Mouse (Mus musculus): Measurements from ENCODE around the gene Arsb. TPM values are rescaled to one million over a fixed set of nuclear protein-coding genes. Genes with fewer than 3 reads are reported as not detected.
A peak's percentile ranks its signal among the peaks of the same experiment; 100 is the strongest.

Arsb gene
- 10 to 100 TPM; 39.7 to 41.9 TPM for total RNA-seq (2021)
- long read RNA-seq, experiment 1, full-length matches to known transcripts: 15 of 26 reads
- long read RNA-seq, experiment 1, partial matches to known transcripts: 4 of 26 reads
- long read RNA-seq, experiment 1, other reads (novel, unspliced or antisense): 7 of 26 reads
- long read RNA-seq, experiment 2, full-length matches to known transcripts: 18 of 38 reads
- long read RNA-seq, experiment 2, partial matches to known transcripts: 5 of 38 reads
- long read RNA-seq, experiment 2, other reads (novel, unspliced or antisense): 15 of 38 reads

- DNase-seq (ENCODE audit: low spot score in 2 of 2): peak; percentile 61 to 79
These were observed at the start of gene Arsb for GRCm38 (mm10) chr13:93771588-93772278. TSS of gene Arsb (plus strand) at chr13:93771630.

DNA sequence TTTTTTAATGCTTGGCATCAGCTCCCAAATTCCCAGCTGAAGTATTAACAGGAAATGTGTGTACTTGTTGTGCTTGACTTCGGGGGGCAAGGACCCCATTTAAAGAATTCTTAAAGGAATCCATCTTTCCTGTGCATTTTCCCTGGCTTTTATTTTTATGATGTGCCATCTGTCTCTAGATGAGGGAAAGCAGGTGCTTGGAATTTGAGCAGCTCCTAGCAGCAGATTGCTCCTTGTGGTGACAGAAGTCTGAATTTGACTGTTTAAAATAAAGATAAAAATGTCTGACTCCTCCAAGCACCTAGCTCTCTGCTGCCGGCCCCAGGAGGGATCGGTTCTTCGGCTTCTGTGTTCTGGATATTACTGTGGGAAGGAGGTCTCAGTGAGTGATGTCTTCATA lies 49.5 kb upstream of the Arsb start:
- no peak for DNase-seq (ENCODE audit: low spot score in 2 of 2)

DNA sequence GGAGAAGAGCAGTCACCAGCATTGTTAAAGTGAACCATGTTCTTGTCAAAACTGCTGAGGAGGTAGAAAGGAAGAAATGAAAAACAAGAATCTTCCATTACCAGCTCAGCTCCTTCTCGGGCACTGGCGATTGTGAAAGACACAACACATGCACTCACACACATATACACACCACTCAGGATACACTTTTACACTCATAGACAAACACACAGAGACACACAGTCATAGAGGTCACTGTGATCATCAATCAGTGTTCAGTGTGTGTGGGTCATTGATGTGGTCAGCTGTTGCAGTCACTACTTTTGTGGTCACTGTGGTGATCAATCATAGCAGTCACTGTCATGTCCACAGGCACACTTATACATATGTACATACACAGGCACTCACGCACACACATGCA lies 48.0 kb upstream of the Arsb start:
- no peak for DNase-seq (ENCODE audit: low spot score in 2 of 2)

DNA sequence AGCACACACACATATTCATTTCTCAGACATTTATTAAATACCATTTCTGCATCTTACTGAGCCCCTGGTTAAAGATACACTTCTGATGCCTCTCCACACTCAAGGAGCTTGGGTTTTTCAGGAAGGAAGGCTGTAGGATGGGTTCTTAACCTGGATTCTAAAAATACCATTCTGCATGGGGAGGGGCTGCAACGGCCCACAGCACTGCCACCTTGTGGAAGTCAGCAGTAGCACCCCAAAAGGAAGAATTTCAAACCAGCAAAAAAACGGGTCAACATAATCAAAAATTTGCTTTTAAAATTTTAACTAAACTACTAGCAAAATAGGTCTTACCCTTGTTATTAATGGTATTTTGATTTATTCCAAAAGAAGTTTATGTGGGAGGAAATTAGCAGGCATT lies 47.2 kb upstream of the Arsb start:
- no peak for DNase-seq (ENCODE audit: low spot score in 2 of 2)

GRCm38 (mm10) chr13:93735131-93735636 lies 36.2 kb upstream of the Arsb start:
- no peak for DNase-seq (ENCODE audit: low spot score in 2 of 2)

- DNase-seq (ENCODE audit: low spot score in 2 of 2): no peak
These were observed 27.3 kb upstream of the Arsb start for GRCm38 (mm10) chr13:93744118-93744517.

DNA sequence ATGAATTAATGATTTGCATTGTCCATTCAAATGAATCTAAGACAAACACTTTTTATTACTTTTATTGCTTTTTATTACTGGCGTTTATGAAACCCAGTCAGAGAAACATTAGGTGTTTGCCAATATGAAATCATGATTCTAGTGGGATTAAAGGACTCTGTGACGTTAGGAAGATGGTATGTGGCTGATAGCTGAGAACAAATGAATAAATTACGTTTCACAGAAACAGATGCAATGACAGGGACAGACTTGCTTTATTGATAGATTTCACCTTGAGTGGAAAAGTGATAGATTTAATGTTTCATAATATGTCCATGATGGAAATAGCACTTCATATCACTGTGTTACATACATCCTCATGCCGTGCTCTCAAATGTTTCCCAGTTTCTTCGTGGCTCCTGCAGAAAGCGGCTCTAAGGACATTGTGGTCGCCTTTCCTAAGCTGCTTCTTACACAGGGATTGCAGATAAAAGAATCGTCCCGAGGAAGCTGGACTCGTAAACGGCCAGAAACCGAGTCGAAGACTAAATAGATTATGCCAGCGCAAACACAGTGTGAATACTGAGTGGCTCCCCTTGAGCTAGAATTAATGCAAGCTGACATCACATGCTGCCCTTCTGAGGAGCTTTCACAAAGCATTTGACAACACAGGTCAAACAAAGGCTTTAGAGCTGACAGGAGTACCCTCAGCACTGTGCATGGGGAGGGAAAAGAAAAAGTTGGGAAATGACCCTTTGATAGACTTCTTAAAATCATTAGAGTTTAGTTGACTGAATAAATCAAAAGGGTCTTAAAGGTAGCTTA lies 18.6 kb upstream of the Arsb start:
- no peak for DNase-seq (ENCODE audit: low spot score in 2 of 2)

GRCm38 (mm10) chr13:93755084-93755483 lies 16.3 kb upstream of the Arsb start:
- no peak for DNase-seq (ENCODE audit: low spot score in 2 of 2)

DNA sequence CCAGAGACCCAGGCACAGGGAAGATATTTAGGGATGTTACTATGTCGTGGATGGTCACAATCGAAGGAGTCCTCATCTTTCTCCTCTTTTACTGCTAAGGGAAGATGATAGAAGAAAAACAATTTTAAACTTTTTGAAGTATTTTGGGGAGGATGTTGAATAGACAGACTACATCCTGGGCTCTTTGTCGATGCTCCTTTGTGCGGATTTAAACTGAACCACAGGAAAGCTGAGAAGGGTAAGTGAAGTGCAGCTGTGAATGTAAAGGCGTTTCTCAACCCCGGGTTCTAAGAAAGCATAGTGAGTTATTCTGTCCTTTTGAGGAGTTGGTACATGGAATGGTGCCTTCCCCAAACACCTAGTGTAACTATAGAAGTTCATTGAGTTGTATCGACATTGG lies 14.8 kb upstream of the Arsb start:
- DNase-seq (ENCODE audit: low spot score in 2 of 2): no peak

DNA sequence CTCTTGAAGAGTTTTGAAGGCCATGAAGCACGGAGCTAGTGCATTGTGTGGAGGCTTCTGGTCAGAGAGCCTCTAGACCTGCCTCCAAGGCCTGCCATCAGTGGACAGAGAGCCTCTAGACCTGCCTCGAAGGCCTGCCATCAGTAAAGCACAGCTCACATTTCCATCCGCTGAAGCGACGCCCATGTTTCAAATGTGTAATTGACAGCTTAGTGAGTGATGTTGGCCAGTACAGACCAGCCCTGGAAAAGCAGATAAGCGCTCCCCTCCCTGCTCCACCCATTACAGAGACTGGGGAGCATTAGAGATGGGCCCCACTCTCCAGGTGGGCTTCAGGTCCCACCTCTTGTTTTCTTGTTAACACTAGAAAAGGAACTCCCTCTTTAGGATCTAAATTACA lies 13.9 kb upstream of the Arsb start:
- no peak for DNase-seq (ENCODE audit: low spot score in 2 of 2)

DNA sequence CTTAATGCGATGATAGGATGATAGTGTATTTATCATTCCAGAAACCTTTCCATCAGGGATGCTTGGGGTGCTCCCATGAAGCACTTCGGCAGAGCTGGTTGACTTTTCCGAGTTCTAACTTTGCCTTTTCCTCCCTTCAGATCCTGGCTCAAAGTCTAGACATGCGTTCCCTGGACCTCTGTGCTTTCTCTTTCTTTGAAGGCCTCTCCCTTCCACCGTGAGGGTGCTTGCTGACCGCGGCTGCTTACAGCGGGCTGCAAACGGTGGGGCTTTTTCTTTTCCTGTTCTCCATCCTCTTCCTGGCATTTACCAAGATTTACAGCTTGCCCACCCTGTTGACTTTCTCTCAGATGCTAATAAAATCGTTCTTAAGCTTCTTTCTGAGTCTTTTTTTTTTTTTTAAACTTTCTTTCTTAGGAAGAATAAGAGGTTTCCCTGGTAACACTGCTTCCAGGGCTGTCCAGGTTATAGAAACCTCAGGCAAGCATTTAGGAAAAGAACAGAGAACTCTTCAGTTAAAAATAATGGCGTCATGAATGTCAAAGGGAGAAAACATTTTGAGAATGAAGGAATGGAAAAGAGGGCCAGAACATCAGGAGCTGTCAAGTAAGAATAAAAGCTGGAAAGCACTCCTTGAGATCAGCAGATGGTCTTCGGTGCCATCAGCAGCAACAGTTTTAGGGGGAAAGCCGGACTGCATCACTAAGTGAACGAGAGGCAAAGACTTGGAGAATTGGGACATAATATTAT lies 13.1 kb upstream of the Arsb start:
- no peak for DNase-seq (ENCODE audit: low spot score in 2 of 2)

DNA sequence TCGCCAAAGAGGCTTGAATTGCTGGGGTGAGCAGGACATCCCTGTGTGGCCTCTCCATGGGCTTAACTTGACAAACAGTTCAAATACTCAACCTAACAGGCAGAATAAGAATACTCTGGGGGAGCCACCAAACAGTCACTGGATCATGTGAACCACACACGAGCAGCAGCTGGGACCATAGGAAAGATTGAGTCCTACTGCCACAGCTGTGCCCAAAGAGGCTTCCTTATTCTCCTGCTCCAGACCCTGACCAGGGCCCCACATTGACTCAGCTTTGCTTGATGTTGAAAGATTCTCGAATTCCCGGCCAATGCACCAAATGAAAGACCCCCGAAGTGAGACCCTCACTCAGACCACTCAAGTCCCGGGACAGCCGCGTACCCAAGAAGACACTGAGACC lies 9.6 kb upstream of the Arsb start:
- no peak for DNase-seq (ENCODE audit: low spot score in 2 of 2)

- DNase-seq (ENCODE audit: low spot score in 2 of 2): no peak
These were observed 8.6 kb upstream of the Arsb start for GRCm38 (mm10) chr13:93762879-93763278.

- no peak for DNase-seq (ENCODE audit: low spot score in 2 of 2)
These were observed 7.0 kb upstream of the Arsb start for GRCm38 (mm10) chr13:93764321-93764973.

- no peak for DNase-seq (ENCODE audit: low spot score in 2 of 2)
These were observed 321 bp upstream of the Arsb start for GRCm38 (mm10) chr13:93771031-93771587.

- DNase-seq (ENCODE audit: low spot score in 2 of 2): no peak
These were observed 828 bp downstream of the Arsb start for GRCm38 (mm10) chr13:93772279-93772636.

- DNase-seq (ENCODE audit: low spot score in 2 of 2): no peak
These were observed 1.4 kb downstream of the Arsb start for GRCm38 (mm10) chr13:93772861-93773260.

DNA sequence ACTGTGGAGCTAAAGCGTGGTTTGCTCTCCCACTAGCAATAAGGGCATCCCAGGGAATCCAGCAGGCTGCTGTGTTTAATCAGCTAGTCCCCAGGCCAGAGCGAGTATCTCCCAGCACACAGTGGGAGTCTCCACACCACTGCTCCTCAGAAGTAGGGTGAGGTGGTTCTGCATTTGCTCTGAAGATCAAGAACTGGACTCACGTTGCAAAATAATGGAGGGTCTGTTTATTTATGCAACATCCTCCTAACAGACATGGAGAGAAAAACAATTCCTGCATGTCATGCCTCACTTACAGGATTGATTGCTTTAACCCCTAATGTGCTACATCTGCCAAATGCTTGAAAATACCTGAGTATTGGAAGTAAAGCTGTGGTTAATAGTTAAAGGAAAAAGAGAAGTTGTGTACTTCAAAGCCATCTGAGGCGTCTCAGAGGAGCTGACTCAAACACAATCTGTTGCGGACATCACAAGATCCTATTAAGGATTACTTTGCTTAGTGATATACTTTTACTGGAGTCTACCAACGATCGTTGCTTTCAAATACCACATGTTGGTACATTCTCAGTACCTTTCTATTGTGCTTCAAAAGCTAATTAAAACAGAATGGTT lies 2.4 kb downstream of the Arsb start:
- DNase-seq (ENCODE audit: low spot score in 2 of 2): no peak

DNA sequence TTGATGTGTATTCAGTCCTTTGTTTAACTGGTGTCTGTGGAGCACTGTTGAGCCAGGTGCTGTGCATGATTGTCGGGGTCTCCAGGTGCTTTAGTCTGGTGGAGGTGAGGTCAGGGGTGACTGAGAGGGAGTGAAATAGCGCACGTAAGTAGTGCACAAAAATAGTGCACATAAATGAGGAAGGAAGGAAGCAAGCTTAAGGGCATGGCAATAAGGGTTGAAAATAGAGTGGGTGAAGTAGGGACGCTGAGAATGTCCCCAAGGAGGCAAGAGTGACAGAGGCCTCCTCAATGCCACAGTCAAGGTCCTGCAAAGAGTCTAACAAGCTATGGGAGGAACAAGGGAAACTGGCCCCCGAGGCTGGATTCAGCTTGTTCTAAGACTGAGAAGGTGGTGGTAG lies 11.4 kb downstream of the Arsb start:
- no peak for DNase-seq (ENCODE audit: low spot score in 2 of 2)

- no peak for DNase-seq (ENCODE audit: low spot score in 2 of 2)
These were observed 13.9 kb downstream of the Arsb start for GRCm38 (mm10) chr13:93785329-93785728.
